In the genomic region with DNA sequence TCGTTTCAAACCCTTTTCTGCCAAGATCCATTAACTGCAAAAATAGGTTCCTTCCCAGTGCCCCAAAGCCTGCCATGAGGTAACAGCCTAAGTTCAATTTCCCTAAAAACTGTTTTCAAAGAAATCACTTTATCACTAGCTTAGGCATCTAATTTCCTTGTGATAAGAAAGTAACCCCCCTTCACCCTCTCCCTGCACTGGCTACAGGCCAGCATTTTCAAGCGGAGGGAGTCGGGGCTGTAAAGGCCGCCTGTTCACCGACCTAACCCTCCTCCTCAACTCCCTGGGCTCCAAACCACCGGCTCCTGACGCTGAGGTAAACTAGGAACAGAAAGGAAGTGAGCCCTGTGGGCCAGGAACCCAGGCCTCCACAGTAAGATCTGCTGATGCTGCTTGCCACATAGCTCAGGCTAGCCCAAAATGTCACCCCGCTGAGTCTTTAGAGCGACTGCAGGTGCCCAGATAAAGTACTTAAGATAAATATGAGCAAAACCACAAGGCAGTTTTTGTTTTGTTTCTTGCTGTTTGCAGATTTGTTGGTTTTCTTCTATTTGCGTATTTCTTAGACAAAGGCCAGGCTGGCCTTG, we compare ENCODE assay signal across 17 mouse cellular contexts.
DNase-seq lines count a peak whose midpoint lies in the region; ATAC-seq and TF ChIP-seq lines count a peak whose summit lies in the region.
"Had no signal": no experiment of that assay in that cellular context is flagged by ENCODE, and none has a peak within 500 bp of the region (broad histone marks: within the 10 kb centered on the region; RNA-seq: fewer than 3 reads in every experiment).

No protein-coding gene starts in this region.

- H3K4me3 ChIP-seq in kidney, embryonic 15.5 days (replicated peaks): no peak overlapping the region
- H3K4me3 ChIP-seq in neural tube, embryonic 12.5 days: no peak overlapping the region
- no peak overlapping the region for H3K4me3 ChIP-seq in neural tube, embryonic 15.5 days (replicated peaks)
- no peak overlapping the region for H3K4me3 ChIP-seq in liver, embryonic 11.5 days (ENCODE audit: low read depth, low read length)
- H3K4me3 ChIP-seq in stomach, postnatal 0 days (ENCODE audit: low read depth, low read length): no peak overlapping the region
- H3K4me3 ChIP-seq: erythroblast, embryonic 14.5 days; forebrain, embryonic 15.5 days; hindbrain, embryonic 12.5 days; limb, embryonic 15.5 days had no signal

- H3K36me3 ChIP-seq in kidney, embryonic 15.5 days: 0 out of 2 replicates have a peak, but pooled peaks cover 4% of the 10 kb centered on the region
- H3K36me3 ChIP-seq in neural tube, embryonic 12.5 days: no peaks in the 10 kb centered on the region
- no peaks in the 10 kb centered on the region for H3K36me3 ChIP-seq in neural tube, embryonic 15.5 days
- no peaks in the 10 kb centered on the region for H3K36me3 ChIP-seq in liver, embryonic 11.5 days (ENCODE audit: control insufficient read depth, insufficient read depth, low read length)
- no peaks in the 10 kb centered on the region for H3K36me3 ChIP-seq in stomach, postnatal 0 days (ENCODE audit: control insufficient read depth, insufficient read depth, low read length)
- H3K36me3 ChIP-seq: forebrain, embryonic 15.5 days; hindbrain, embryonic 12.5 days; limb, embryonic 15.5 days had no signal

- no peak overlapping the region for H3K9ac ChIP-seq in kidney, embryonic 15.5 days
- 0 out of 2 replicates have a peak overlapping the region, but pooled peaks have one; percentile 17 for H3K9ac ChIP-seq in neural tube, embryonic 12.5 days
- H3K9ac ChIP-seq in neural tube, embryonic 15.5 days (replicated peaks): no peak overlapping the region
- H3K9ac ChIP-seq in liver, embryonic 11.5 days (ENCODE audit: low read depth, low read length): no peak overlapping the region
- H3K9ac ChIP-seq in stomach, postnatal 0 days (ENCODE audit: low read length): no peak overlapping the region
- H3K9ac ChIP-seq: forebrain, embryonic 15.5 days; hindbrain, embryonic 12.5 days; limb, embryonic 15.5 days had no signal

- 35% methylated on average over 10 of the region's 10 CpGs for WGBS in kidney, embryonic 15.5 days
- 62% methylated on average over 10 of the region's 10 CpGs for WGBS in neural tube, embryonic 12.5 days
- WGBS in neural tube, embryonic 15.5 days: 57% methylated on average over 10 of the region's 10 CpGs
- WGBS in liver, embryonic 11.5 days: 44% methylated on average over 10 of the region's 10 CpGs
- 52% methylated on average over 10 of the region's 10 CpGs for WGBS in stomach, postnatal 0 days

- H3K4me1 ChIP-seq in kidney, embryonic 15.5 days: peaks cover 64% of the 10 kb centered on the region
- peaks cover 33% of the 10 kb centered on the region for H3K4me1 ChIP-seq in neural tube, embryonic 12.5 days
- peaks cover 45% of the 10 kb centered on the region for H3K4me1 ChIP-seq in neural tube, embryonic 15.5 days
- H3K4me1 ChIP-seq in liver, embryonic 11.5 days (replicated peaks; ENCODE audit: control insufficient read depth, insufficient read depth, low read length): peaks cover 24% of the 10 kb centered on the region
- H3K4me1 ChIP-seq in stomach, postnatal 0 days (replicated peaks; ENCODE audit: control insufficient read depth, insufficient read depth): no peaks in the 10 kb centered on the region; the same call in 1 of the 2 replicates

- H3K9me3 ChIP-seq in kidney, embryonic 15.5 days (replicated peaks): no peaks in the 10 kb centered on the region
- no peaks in the 10 kb centered on the region for H3K9me3 ChIP-seq in neural tube, embryonic 12.5 days
- no peaks in the 10 kb centered on the region for H3K9me3 ChIP-seq in neural tube, embryonic 15.5 days (replicated peaks)
- H3K9me3 ChIP-seq in liver, embryonic 11.5 days (ENCODE audit: control insufficient read depth, low read length): no peaks in the 10 kb centered on the region
- no peaks in the 10 kb centered on the region for H3K9me3 ChIP-seq in stomach, postnatal 0 days (ENCODE audit: control insufficient read depth, low read length)
- H3K9me3 ChIP-seq: forebrain, embryonic 15.5 days; hindbrain, embryonic 12.5 days; limb, embryonic 15.5 days had no signal

- ATAC-seq in kidney, embryonic 15.5 days (replicated peaks; ENCODE audit: low FRiP score): no peak
- ATAC-seq in neural tube, embryonic 12.5 days (ENCODE audit: low FRiP score, low read depth): no peak
- ATAC-seq in neural tube, embryonic 15.5 days (ENCODE audit: low FRiP score): no peak
- 0 out of 2 replicates have a peak, but pooled peaks have one; percentile 27 for ATAC-seq in liver, embryonic 11.5 days (replicated peaks; ENCODE audit: low FRiP score)
- ATAC-seq in stomach, postnatal 0 days (ENCODE audit: low FRiP score, low TSS enrichment): no peak
- ATAC-seq in megakaryocyte, adult 5-6 weeks (ENCODE audit: poor library complexity, severe bottlenecking): no peak
- ATAC-seq: forebrain, embryonic 15.5 days; inflammation-experienced regulatory T-cells, adult 6 months had no signal

- H3K27ac ChIP-seq in kidney, embryonic 15.5 days: peak overlapping the region; percentile 61
- no peak overlapping the region for H3K27ac ChIP-seq in neural tube, embryonic 12.5 days
- no peak overlapping the region for H3K27ac ChIP-seq in neural tube, embryonic 15.5 days (replicated peaks)
- H3K27ac ChIP-seq in liver, embryonic 11.5 days (ENCODE audit: low read depth, low read length): no peak overlapping the region
- no peak overlapping the region for H3K27ac ChIP-seq in stomach, postnatal 0 days (replicated peaks)
- H3K27ac ChIP-seq: forebrain, embryonic 15.5 days; hindbrain, embryonic 12.5 days; limb, embryonic 15.5 days had no signal

- H3K4me2 ChIP-seq in kidney, embryonic 15.5 days: no peak overlapping the region
- H3K4me2 ChIP-seq in neural tube, embryonic 12.5 days (replicated peaks): no peak overlapping the region
- no peak overlapping the region for H3K4me2 ChIP-seq in neural tube, embryonic 15.5 days
- H3K4me2 ChIP-seq in liver, embryonic 11.5 days: no peak overlapping the region
- no peak overlapping the region for H3K4me2 ChIP-seq in stomach, postnatal 0 days (replicated peaks; ENCODE audit: low read depth)
- H3K4me2 ChIP-seq: forebrain, embryonic 15.5 days; hindbrain, embryonic 12.5 days; limb, embryonic 15.5 days; midbrain, embryonic 11.5 days had no signal

- DNase-seq in kidney, adult 18-20 months: no peak
- no peak for DNase-seq in liver, embryonic 11.5 days (ENCODE audit: low spot score)
- DNase-seq in stomach, postnatal 0 days (ENCODE audit: low spot score): peak; percentile 24
- DNase-seq: adrenal gland, postnatal 10 days; kidney, postnatal 10 days; lung, postnatal 14 days; right cerebral cortex, adult 18-20 months had no signal

- no peak for TF ChIP-seq EP300 in stomach, postnatal 0 days (optimal IDR thresholded peaks at IDR 0.05)

- H3K27me3 ChIP-seq in kidney, embryonic 15.5 days: no peaks in the 10 kb centered on the region
- 0 out of 2 replicates have a peak, but pooled peaks cover 3% of the 10 kb centered on the region for H3K27me3 ChIP-seq in neural tube, embryonic 12.5 days (replicated peaks)
- no peaks in the 10 kb centered on the region for H3K27me3 ChIP-seq in neural tube, embryonic 15.5 days (replicated peaks)
- no peaks in the 10 kb centered on the region for H3K27me3 ChIP-seq in liver, embryonic 11.5 days (replicated peaks; ENCODE audit: control insufficient read depth, insufficient read depth, low read length)
- H3K27me3 ChIP-seq in stomach, postnatal 0 days (ENCODE audit: control insufficient read depth, insufficient read depth, low read length): no peaks in the 10 kb centered on the region
- H3K27me3 ChIP-seq: forebrain, embryonic 15.5 days; hindbrain, embryonic 12.5 days; limb, embryonic 15.5 days had no signal

- no peak for TF ChIP-seq CTCF in stomach, postnatal 0 days (IDR thresholded peaks at IDR 0.05; ENCODE audit: low read depth)
